Comparison of ENCODE assay signal across 8 mouse cellular contexts in genomic region chr9:123924035-123924434, GRCm38 (mm10). TPM values are rescaled to one million over a fixed set of nuclear protein-coding genes. Genes with fewer than 3 reads are reported as not detected.
DNase-seq lines count a peak whose midpoint lies in the region; ATAC-seq and TF ChIP-seq lines count a peak whose summit lies in the region.
"Not testable (repeated sequence)": the region's sequence is repeated elsewhere in the genome, so short reads cannot be mapped to it uniquely, and the experiment has no call there.

No protein-coding gene starts in this region.

- H3K79me2 ChIP-seq in myocyte (ENCODE audit: control insufficient read depth, insufficient read depth) = not testable (repeated sequence)

- under 1% methylated on average over 11 of the region's 11 CpGs for WGBS in forebrain, embryonic 11.5 days
- WGBS in heart, embryonic 15.5 days = under 1% methylated on average over 11 of the region's 11 CpGs
- WGBS in liver, embryonic 13.5 days (ENCODE audit: insufficient replicate concordance) = 0% methylated on average over 11 of the region's 11 CpGs

- H3K4me3 ChIP-seq in forebrain, embryonic 11.5 days (ENCODE audit: low read depth, low read length) = peak overlapping the region; percentile 53
- peak overlapping the region; percentile 70 for H3K4me3 ChIP-seq in heart, embryonic 15.5 days
- H3K4me3 ChIP-seq in liver, embryonic 13.5 days (replicated peaks) = peak overlapping the region; percentile 68
- H3K4me3 ChIP-seq in myocyte = peak overlapping the region; percentile 70

- H3K4me2 ChIP-seq in forebrain, embryonic 11.5 days (ENCODE audit: low read depth, low read length, severe bottlenecking) = peak overlapping the region; percentile 78
- peak overlapping the region; percentile 93 for H3K4me2 ChIP-seq in heart, embryonic 15.5 days
- peak overlapping the region; percentile 95 for H3K4me2 ChIP-seq in liver, embryonic 13.5 days
- peak overlapping the region; percentile 83 for H3K4me2 ChIP-seq in myocyte (ENCODE audit: low read depth)

- H3K9me3 ChIP-seq in forebrain, embryonic 11.5 days (ENCODE audit: control insufficient read depth, low read length); heart, embryonic 15.5 days (replicated peaks); liver, embryonic 13.5 days (replicated peaks): not testable (repeated sequence)

- DNase-seq in CD4-positive, CD25-positive, alpha-beta regulatory T cell, adult 2 months (ENCODE audit: low read depth, low spot score) = peak; percentile 89
- peak; percentile 87 for DNase-seq in forebrain, embryonic 11.5 days (ENCODE audit: low spot score)
- DNase-seq in kidney, postnatal 10 days = peak; percentile 82
- peak; percentile 74 for DNase-seq in liver, embryonic 13.5 days
- peak; percentile 89 for DNase-seq in splenic B cell, adult 2 months (ENCODE audit: low read depth, low spot score)

- H3ac ChIP-seq in myocyte (ENCODE audit: control insufficient read depth, insufficient read length) = peak overlapping the region; percentile 97

- H3K9ac ChIP-seq in forebrain, embryonic 11.5 days (ENCODE audit: low read length) = not testable (repeated sequence)
- H3K9ac ChIP-seq in heart, embryonic 15.5 days = peak overlapping the region; percentile 26
- H3K9ac ChIP-seq in liver, embryonic 13.5 days = peak overlapping the region; percentile 79

- H3K36me3 ChIP-seq in forebrain, embryonic 11.5 days (ENCODE audit: control insufficient read depth, insufficient read depth, low read length); heart, embryonic 15.5 days; liver, embryonic 13.5 days; myocyte (ENCODE audit: control insufficient read depth, insufficient read depth); splenic B cell, adult 2 months (ENCODE audit: control insufficient read depth, insufficient read depth, low read length, poor library complexity, severe bottlenecking): not testable (repeated sequence)

- peak; percentile 50 for ATAC-seq in cerebellum, adult (ENCODE audit: insufficient number of reproducible peaks, low FRiP score, low TSS enrichment)
- ATAC-seq in forebrain, embryonic 11.5 days (replicated peaks; ENCODE audit: low FRiP score) = peak; percentile 63
- peak; percentile 24 for ATAC-seq in heart, embryonic 15.5 days (replicated peaks; ENCODE audit: insufficient number of reproducible peaks, insufficient read depth, low FRiP score, low read depth)
- peak; percentile 46 for ATAC-seq in liver, embryonic 13.5 days (ENCODE audit: low read depth)

- peak overlapping the region; percentile 86; the same call in 1 of the 2 replicates for H3K27ac ChIP-seq in forebrain, embryonic 11.5 days (ENCODE audit: low read depth, low read length)
- peak overlapping the region; percentile 96 for H3K27ac ChIP-seq in heart, embryonic 15.5 days
- peak overlapping the region; percentile 96 for H3K27ac ChIP-seq in liver, embryonic 13.5 days

- not testable (repeated sequence) for H3K4me1 ChIP-seq in forebrain, embryonic 11.5 days (replicated peaks; ENCODE audit: control insufficient read depth, insufficient read depth, low read length)
- H3K4me1 ChIP-seq in heart, embryonic 15.5 days (replicated peaks) = peaks cover 15% of the 10 kb centered on the region
- H3K4me1 ChIP-seq in liver, embryonic 13.5 days (replicated peaks) = peaks cover 52% of the 10 kb centered on the region

- peak; percentile 26 for TF ChIP-seq POLR2A in myocyte (IDR thresholded peaks at IDR 0.05; ENCODE audit: insufficient read length, low read depth)

- H3K27me3 ChIP-seq in forebrain, embryonic 11.5 days (ENCODE audit: control insufficient read depth, insufficient read depth, low read length); heart, embryonic 15.5 days; liver, embryonic 13.5 days; myocyte (ENCODE audit: control insufficient read depth, insufficient read depth, insufficient read length); splenic B cell, adult 2 months (ENCODE audit: control insufficient read depth, insufficient read depth, low read length, poor library complexity, severe bottlenecking): not testable (repeated sequence)

RNA-seq across cellular contexts. Expression of gene Ccr1, which starts 44.5 kb away (rescaled TPM):
- polyA plus RNA-seq in forebrain, embryonic 11.5 days (2014; fragmentation: Nextera tagmentation; extraction: Ambion mirVana) = 0.60 TPM in 2 replicates
- polyA plus RNA-seq in heart, embryonic 15.5 days (2015; fragmentation: Nextera tagmentation; extraction: Ambion mirVana) = 1.9 TPM in 2 replicates
- polyA plus RNA-seq in liver, embryonic 13.5 days (2015; fragmentation: Nextera tagmentation; extraction: Ambion mirVana) = 1.7 and 1.9 TPM in 2 replicates
- not detected for polyA plus RNA-seq in myocyte (2012; fragmentation: generic; extraction: Trizol)

RNA-seq across cellular contexts. Expression of gene Ccr1l1, which starts 54.2 kb away (rescaled TPM):
- polyA plus RNA-seq in forebrain, embryonic 11.5 days (2014; fragmentation: Nextera tagmentation; extraction: Ambion mirVana) = not detected in 2 replicates
- polyA plus RNA-seq in heart, embryonic 15.5 days (2015; fragmentation: Nextera tagmentation; extraction: Ambion mirVana) = not detected in 2 replicates
- not detected in 2 replicates for polyA plus RNA-seq in liver, embryonic 13.5 days (2015; fragmentation: Nextera tagmentation; extraction: Ambion mirVana)
- not detected for polyA plus RNA-seq in myocyte (2012; fragmentation: generic; extraction: Trizol)

Comparison
In these comparisons a context has a peak if more than half of its experiments do, and no peak if none do; other contexts are left out.
1. Peak in every context shown above with its lines: DNase-seq, ATAC-seq, H3K4me3 ChIP-seq and H3K27ac ChIP-seq.